Mouse (Mus musculus): ENCODE results near the gene Pax3. TPM values are rescaled to one million over a fixed set of nuclear protein-coding genes. Genes with fewer than 3 reads are reported as not detected.

The Pax3 gene
- polyA plus RNA-seq, 1 experiment from 2014 or later = 49.2 TPM

Other genes starting within 250 kb of the Pax3 start
- gene Sgpp2, start 113.2 kb upstream of the Pax3 start, polyA plus RNA-seq (2014; fragmentation: Nextera tagmentation; extraction: Ambion mirVana) = 1.6 and 1.7 TPM in 2 replicates

Measured in hindbrain, embryonic 11.5 days (tissue).